Mouse (Mus musculus) lung, embryonic 15.5 days (tissue): ENCODE measurements at regions not wholly inside any gene's neighbourhood (a gene's known extent, or its start where the extent isn't known, plus 50 kb on each side); places are given as distances from the start of the nearest gene placed in this dataset.

ENCODE experiments used
- ATAC-seq: fragments of 200-750 bp; cut with Nextera tagmentation; 2 replicates; pipeline ENCODE4 v1.8.0; 2017; ENCODE audit warnings: moderate number of reproducible peaks, borderline replicate concordance; ENCODE audit not compliant: low FRiP score, low TSS enrichment; ENCODE audit errors: extremely low read depth
- H3K27ac ChIP-seq: fragments of 300-500 bp; sonication (generic); 2 replicates; pipeline ENCODE4 v1.5.1; 2015; ENCODE audit warnings: moderate library complexity, mild to moderate bottlenecking, inconsistent platforms
- H3K27me3 ChIP-seq: fragments of 300-500 bp; sonication (generic); 2 replicates; pipeline ENCODE4 v1.6.1; 2015; ENCODE audit warnings: inconsistent platforms
- H3K36me3 ChIP-seq: fragments of 300-500 bp; sonication (generic); 2 replicates; pipeline ENCODE4 v1.6.1; 2015; ENCODE audit warnings: inconsistent platforms
- H3K4me1 ChIP-seq: fragments of 300-500 bp; sonication (generic); 2 replicates; pipeline ENCODE4 v1.6.1; 2015; ENCODE audit warnings: inconsistent platforms
- H3K4me2 ChIP-seq: fragments of 300-500 bp; sonication (generic); 2 replicates; pipeline ENCODE4 v1.6.1; 2015; ENCODE audit warnings: inconsistent platforms, mild to moderate bottlenecking, moderate library complexity
- H3K4me3 ChIP-seq: fragments of 300-500 bp; sonication (generic); 2 replicates; pipeline ENCODE4 v1.5.1; 2015; ENCODE audit warnings: mild to moderate bottlenecking, inconsistent platforms
- H3K9ac ChIP-seq: fragments of 300-500 bp; sonication (generic); 2 replicates; pipeline ENCODE4 v1.6.1; 2015; ENCODE audit warnings: inconsistent platforms
- H3K9me3 ChIP-seq: fragments of 300-500 bp; sonication (generic); 2 replicates; pipeline ENCODE4 v1.6.1; 2016; ENCODE audit warnings: inconsistent platforms

- Histone ChIP-seq H3K4me1 (no peaks in the 10 kb centered on the region), H3K9ac (no peak overlapping the region), H3K4me3 (no peak overlapping the region), H3K9me3 (no peaks in the 10 kb centered on the region), H3K27me3 (no peaks in the 10 kb centered on the region), H3K4me2 (no peak overlapping the region), H3K36me3 (no peaks in the 10 kb centered on the region), H3K27ac (no peak overlapping the region)
- no peak for ATAC-seq
These were observed 1610.0 kb upstream of the Cntnap5a start for GRCm38 (mm10) chr1:114074506-114074905.
